Mouse (Mus musculus): ENCODE results near the gene Napa. TPM values are rescaled to one million over a fixed set of nuclear protein-coding genes. Genes with fewer than 3 reads are reported as not detected.

Napa gene
- total RNA-seq (2023), result 209 TPM

DNA sequence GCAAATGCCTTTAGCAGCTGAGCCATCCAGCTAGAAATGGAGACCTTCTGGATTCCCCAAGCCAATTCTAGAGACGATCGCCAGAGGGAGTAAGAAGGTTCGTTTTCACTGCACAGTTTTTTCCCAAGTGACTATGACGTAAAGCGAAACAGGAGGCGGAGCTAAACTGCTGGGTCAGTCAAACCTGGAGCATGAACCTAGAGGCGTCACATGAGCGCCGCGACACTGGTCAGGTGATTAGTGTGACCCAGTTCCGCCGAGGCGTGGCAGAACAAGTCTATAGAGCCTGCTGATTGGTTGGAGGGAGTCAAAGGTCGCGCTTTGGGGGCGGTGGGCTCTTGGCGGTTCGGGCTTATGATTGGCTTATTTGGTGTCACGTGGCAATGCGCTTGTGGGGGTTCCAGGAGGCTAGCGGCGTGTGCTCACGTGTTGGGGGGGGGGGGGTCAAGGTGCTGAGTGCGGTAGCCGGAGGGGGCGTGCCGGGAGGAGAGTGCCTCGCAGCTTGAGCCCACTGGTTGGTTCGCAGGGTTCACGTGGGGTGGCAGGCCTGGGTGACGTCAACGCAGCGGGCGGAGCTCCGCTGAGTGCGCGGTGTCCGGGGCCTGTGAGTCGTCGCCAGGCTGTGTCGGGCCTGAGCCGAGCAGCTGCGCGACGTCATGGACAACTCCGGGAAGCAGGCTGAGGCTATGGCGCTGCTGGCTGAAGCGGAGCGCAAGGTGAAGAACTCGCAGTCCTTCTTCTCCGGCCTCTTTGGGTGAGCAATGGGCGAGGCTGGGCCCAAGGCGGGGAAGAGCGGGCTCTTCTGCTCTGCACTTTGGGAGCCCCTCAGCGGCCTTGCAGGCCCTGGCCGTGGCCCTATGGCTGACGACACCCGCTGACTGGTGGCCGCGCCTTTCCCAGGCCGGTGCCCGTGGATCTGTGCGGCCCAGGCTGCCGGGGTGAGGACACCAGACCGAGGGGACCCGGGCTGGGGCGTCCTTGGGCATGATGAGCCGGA, at the start of gene Napa:
TSS of gene Napa (plus strand) at position 438 of the 997 bp plus-strand sequence.

GRCm38 (mm10) chr7:16061219-16062098, 36.8 kb upstream of the Napa start, which contains the start of gene Zfp541:
Gene Zfp541 (plus strand): TSS chr7:16061814.

DNA sequence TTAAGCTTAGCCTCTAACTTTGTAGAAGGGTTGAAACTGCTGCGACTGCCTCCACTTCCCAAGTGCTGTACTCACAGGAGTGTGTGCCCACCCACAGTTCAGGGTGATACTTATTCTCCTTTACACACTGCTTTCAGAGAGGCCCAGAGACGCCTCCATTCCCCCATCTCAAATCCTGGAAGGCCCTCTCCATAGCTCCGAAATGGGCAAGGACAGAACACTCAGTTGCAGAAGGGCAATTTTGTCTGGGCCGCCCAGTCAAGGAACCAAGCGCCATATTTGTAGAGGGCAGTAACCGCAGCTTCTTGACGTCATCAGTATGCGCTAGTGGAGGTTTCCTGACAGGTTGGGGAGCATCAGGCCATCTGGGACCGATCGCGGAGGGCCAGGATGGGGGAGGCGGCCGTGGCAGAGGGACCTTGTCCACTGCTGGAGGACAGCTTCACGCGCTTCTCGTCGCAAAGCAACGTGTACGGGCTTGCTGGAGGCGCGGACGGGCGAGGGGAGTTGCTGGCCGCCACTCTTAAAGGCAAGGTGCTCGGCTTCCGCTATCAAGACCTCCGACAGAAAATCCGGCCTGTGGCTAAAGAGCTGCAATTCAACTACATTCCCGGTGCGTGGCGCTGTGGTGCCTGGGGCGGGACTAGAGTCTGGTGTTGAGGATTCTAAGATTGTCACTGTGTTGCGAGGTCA, 21.5 kb downstream of the Napa start, which contains the start of gene Kptn:
TSS of gene Kptn (plus strand) at position 327 of the 693 bp plus-strand sequence.

GRCm38 (mm10) chr7:16129421-16129845, 31.2 kb downstream of the Napa start, which contains the start of gene Slc8a2:
Gene Slc8a2 (plus strand): TSS chr7:16129826.

Other genes starting within 250 kb of the Napa start
- gene Crx, start 218.5 kb upstream of the Napa start, total RNA-seq (2023), result not detected
- not detected for gene Crxos, start 215.8 kb upstream of the Napa start, total RNA-seq (2023)
- 190 TPM for gene Selenow, start 176.1 kb upstream of the Napa start, total RNA-seq (2023)
- 534 TPM for gene Nop53, start 152.4 kb upstream of the Napa start, total RNA-seq (2023)
- gene Ehd2, start 130.9 kb upstream of the Napa start, total RNA-seq (2023), result 0.86 TPM
- gene Bicra, start 50.5 kb upstream of the Napa start, total RNA-seq (2023), result 77.1 TPM
- not detected for gene Zfp541, start 36.6 kb upstream of the Napa start, total RNA-seq (2023)
- gene Kptn, start 21.4 kb downstream of the Napa start, total RNA-seq (2023), result 35.1 TPM
- 0.21 TPM for gene Slc8a2, start 31.4 kb downstream of the Napa start, total RNA-seq (2023)
- gene Meis3, start 76.6 kb downstream of the Napa start, total RNA-seq (2023), result 39.8 TPM
- 34.0 TPM for gene Dhx34, start 123.6 kb downstream of the Napa start, total RNA-seq (2023)
- gene C5ar2, start 145.7 kb downstream of the Napa start, total RNA-seq (2023), result 0.24 TPM
- gene C5ar1, start 161.1 kb downstream of the Napa start, total RNA-seq (2023), result 0.34 TPM
- 28.0 TPM for gene Inafm1, start 175.2 kb downstream of the Napa start, total RNA-seq (2023)
- 255 TPM for gene Ccdc9, start 188.3 kb downstream of the Napa start, total RNA-seq (2023)
- 59.8 TPM for gene Bbc3, start 209.9 kb downstream of the Napa start, total RNA-seq (2023)